Mouse (Mus musculus): Measurements from ENCODE around the gene Bahcc1. TPM values are rescaled to one million over a fixed set of nuclear protein-coding genes. Genes with fewer than 3 reads are reported as not detected.

Bahcc1 gene
- total and polyA plus RNA-seq, 2 experiments from 2014 or later: 9.5 to 49.8 TPM

DNA sequence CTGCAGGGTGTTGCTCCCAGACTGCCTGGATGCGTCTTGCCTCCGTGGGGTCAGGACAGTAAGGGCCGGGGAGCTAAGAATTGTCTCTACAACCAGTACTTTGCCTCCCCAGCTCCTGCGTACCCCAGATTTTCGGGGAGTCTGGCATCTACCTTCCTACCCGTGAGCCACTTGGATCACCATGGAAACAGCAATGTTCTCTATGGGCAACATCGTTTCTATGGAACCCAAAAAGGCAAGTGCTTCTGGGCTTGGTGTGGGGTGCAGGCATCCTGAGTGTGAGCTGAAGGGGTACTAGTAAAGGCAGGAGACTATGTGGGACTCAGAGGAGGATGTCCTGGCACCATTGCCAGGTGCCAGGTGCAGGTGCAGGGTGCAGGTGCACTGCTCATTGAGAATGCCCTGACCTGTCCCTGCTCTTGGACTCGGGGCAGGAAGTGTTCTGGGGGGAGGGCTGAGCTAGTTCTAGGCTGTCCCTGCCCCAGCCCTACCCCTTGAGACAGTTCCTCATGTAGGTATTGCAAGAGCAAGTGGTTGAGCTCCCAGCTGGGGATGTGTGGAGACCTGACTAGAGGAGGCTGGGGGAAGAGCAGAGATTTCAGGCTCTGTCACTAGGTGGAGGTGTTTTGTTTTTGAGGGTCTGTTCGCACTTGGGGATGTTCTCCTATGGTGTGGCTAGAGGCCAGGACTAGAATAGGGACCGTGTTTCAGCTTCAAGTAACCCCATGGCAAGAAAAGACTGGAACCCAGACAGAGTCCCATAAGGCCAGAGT, 35.6 kb downstream of the Bahcc1 start:
- Histone ChIP-seq H3K36me3 (ENCODE audit: insufficient read depth, low read length) (peaks cover 21% of the 10 kb centered on the region), H3K4me3 (ENCODE audit: low read depth, low read length) (no peak overlapping the region), H3K4me1 (ENCODE audit: insufficient read depth, low read length) (peaks cover 12% of the 10 kb centered on the region; the same call in 1 of the 2 replicates), H3K4me2 (ENCODE audit: low read depth, low read length, poor library complexity, severe bottlenecking) (no peak overlapping the region; the same call in 1 of the 2 replicates), H3K27me3 (ENCODE audit: insufficient read depth, low read length) (no peaks in the 10 kb centered on the region), H3K9ac (replicated peaks; ENCODE audit: low read length, poor library complexity, severe bottlenecking) (no peak overlapping the region), H3K27ac (ENCODE audit: low read depth, low read length) (0 out of 2 replicates have a peak overlapping the region, but pooled peaks have one; percentile 26), H3K9me3 (ENCODE audit: low read length) (no peaks in the 10 kb centered on the region)
- ATAC-seq (ENCODE audit: low FRiP score): 0 out of 2 replicates have a peak, but pooled peaks have one; percentile 5
- peak; percentile 34 for DNase-seq (ENCODE audit: low spot score)
- TF ChIP-seq CTCF (IDR thresholded peaks at IDR 0.05): peak; percentile 50
- WGBS: 53% methylated on average over 10 of the region's 10 CpGs

DNA sequence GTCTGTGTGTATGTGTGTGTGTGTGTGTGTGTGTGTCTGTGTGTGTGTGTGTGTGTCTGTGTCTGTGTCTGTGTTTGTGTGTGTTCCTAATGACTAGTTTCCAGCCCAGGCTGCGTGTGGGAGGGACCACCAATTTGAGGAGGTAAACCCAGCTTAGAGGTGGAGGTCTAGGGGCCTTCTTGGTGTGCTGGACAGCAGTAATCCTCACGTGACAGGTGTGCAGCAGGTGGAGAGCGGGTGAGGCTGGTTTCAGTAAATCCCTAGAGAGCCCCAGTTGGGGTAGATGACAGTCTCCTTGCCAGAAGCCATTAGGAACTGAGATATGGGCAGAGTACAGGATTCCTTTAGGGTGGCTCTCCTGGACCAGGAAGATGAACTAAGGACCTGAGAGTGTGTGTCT, 36.3 kb downstream of the Bahcc1 start:
- Histone ChIP-seq H3K9me3 (ENCODE audit: low read length) (no peaks in the 10 kb centered on the region), H3K9ac (replicated peaks; ENCODE audit: low read length, poor library complexity, severe bottlenecking) (no peak overlapping the region), H3K4me3 (ENCODE audit: low read depth, low read length) (no peak overlapping the region), H3K4me1 (ENCODE audit: insufficient read depth, low read length) (peaks cover 12% of the 10 kb centered on the region; the same call in 1 of the 2 replicates), H3K27me3 (ENCODE audit: insufficient read depth, low read length) (no peaks in the 10 kb centered on the region), H3K36me3 (ENCODE audit: insufficient read depth, low read length) (peaks cover 27% of the 10 kb centered on the region), H3K4me2 (ENCODE audit: low read depth, low read length, poor library complexity, severe bottlenecking) (no peak overlapping the region), H3K27ac (ENCODE audit: low read depth, low read length) (no peak overlapping the region)
- WGBS: 85% methylated on average over 3 of the region's 3 CpGs
- no peak for ATAC-seq (ENCODE audit: low FRiP score)
- no peak for DNase-seq (ENCODE audit: low spot score)
- TF ChIP-seq CTCF (IDR thresholded peaks at IDR 0.05): no peak

DNA sequence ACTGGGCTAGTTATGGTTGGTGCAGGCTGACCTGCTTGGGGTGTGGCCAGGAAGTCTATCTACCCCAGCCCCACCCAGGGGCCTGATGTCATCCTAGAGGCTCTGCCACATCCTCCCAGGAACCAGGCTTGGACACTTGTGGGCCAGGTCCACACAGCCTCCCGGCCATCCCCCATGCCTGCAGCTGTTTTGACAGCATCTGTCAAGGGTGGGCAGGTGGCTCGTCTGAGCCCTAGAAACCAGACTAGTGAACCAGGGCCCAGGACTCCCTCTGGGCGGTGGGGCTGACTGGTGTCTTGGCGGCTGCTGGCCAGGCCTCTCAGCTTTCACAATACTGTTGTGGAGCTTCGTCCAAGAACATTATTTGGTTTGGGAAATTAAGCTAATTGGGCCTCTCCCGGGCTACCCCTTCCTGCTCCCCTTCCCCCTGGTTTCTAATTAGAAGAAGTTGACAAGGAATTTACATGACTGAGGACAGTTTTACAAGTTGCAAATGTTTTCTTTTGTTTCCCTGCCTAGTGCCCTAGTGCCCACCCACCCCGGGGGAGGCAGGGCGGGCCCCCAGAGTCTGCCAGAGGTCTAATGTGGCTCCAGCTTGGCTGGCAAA, 36.9 kb downstream of the Bahcc1 start:
- 62% methylated on average over 8 of the region's 8 CpGs for WGBS
- Histone ChIP-seq H3K9ac (replicated peaks; ENCODE audit: low read length, poor library complexity, severe bottlenecking) (no peak overlapping the region), H3K4me3 (ENCODE audit: low read depth, low read length) (no peak overlapping the region), H3K4me1 (ENCODE audit: insufficient read depth, low read length) (peaks cover 12% of the 10 kb centered on the region; the same call in 1 of the 2 replicates), H3K9me3 (ENCODE audit: low read length) (no peaks in the 10 kb centered on the region), H3K36me3 (ENCODE audit: insufficient read depth, low read length) (peaks cover 33% of the 10 kb centered on the region), H3K27me3 (ENCODE audit: insufficient read depth, low read length) (no peaks in the 10 kb centered on the region), H3K4me2 (ENCODE audit: low read depth, low read length, poor library complexity, severe bottlenecking) (no peak overlapping the region), H3K27ac (ENCODE audit: low read depth, low read length) (no peak overlapping the region)
- no peak for DNase-seq (ENCODE audit: low spot score)
- ATAC-seq (ENCODE audit: low FRiP score): no peak
- TF ChIP-seq CTCF (IDR thresholded peaks at IDR 0.05): no peak

DNA sequence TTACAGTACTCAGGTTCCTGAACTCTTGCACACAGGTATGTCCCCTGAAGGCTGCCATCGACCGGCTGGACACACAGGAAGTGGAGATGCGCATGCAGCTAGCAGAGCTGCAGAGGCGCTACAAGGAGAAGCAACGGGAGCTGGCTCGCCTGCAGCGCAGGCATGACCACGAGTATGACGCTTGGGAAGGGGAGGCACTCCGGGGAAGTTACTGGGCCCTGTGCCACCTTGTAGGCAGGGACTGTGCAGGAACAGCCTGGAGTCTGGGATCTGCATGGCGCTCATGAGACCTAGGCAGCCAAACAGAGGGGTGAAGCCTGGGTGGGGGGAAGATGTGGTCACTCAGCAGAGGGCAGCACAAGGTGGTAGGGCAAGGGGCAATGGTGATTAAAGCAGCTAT, 46.6 kb downstream of the Bahcc1 start:
- peaks cover 7% of the 10 kb centered on the region; the same call in 1 of the 2 replicates for H3K4me1 ChIP-seq (ENCODE audit: insufficient read depth, low read length)
- no peaks in the 10 kb centered on the region for H3K27me3 ChIP-seq (ENCODE audit: insufficient read depth, low read length)
- H3K36me3 ChIP-seq (ENCODE audit: insufficient read depth, low read length): peaks cover 69% of the 10 kb centered on the region
- no peaks in the 10 kb centered on the region for H3K9me3 ChIP-seq (ENCODE audit: low read length)
- no peak overlapping the region for H3K4me2 ChIP-seq (ENCODE audit: low read depth, low read length, poor library complexity, severe bottlenecking)
- H3K9ac ChIP-seq (replicated peaks; ENCODE audit: low read length, poor library complexity, severe bottlenecking): no peak overlapping the region
- TF ChIP-seq CTCF (IDR thresholded peaks at IDR 0.05): no peak
- H3K4me3 ChIP-seq (ENCODE audit: low read depth, low read length): no peak overlapping the region
- H3K27ac ChIP-seq (ENCODE audit: low read depth, low read length): no peak overlapping the region
- no peak for DNase-seq (ENCODE audit: low spot score)
- WGBS: 71% methylated on average over 11 of the region's 11 CpGs
- no peak for ATAC-seq (ENCODE audit: low FRiP score)

DNA sequence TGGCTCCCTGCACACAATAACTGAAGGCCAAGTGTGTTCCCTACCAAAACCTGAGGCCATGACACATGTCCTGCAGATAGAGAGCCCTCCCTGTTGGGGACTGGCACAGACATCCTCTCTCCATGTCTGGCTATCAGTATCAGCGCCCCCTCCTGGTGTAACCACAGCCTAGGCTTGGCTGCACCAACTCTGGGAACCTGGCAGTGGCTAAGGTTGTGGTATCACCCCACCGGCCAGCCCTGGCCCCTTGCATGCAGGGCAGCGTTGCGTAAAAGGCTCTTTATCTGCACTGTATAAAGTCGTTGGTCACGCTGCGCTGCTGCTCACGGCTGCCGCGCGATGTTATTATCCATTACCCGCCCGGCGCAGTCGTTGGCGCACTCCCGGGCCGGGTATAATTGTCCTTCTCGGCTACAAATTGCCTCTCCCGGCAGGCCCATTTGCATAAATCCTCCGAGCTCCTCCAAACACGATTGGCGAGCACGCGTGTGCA, 47.6 kb downstream of the Bahcc1 start:
- Histone ChIP-seq H3K4me1 (ENCODE audit: insufficient read depth, low read length) (peaks cover 7% of the 10 kb centered on the region; the same call in 1 of the 2 replicates), H3K4me2 (ENCODE audit: low read depth, low read length, poor library complexity, severe bottlenecking) (peak overlapping the region; percentile 18; the same call in 1 of the 2 replicates), H3K9me3 (ENCODE audit: low read length) (no peaks in the 10 kb centered on the region), H3K27ac (ENCODE audit: low read depth, low read length) (peak overlapping the region; percentile 38), H3K4me3 (ENCODE audit: low read depth, low read length) (no peak overlapping the region), H3K36me3 (ENCODE audit: insufficient read depth, low read length) (peaks cover 69% of the 10 kb centered on the region), H3K27me3 (ENCODE audit: insufficient read depth, low read length) (no peaks in the 10 kb centered on the region), H3K9ac (replicated peaks; ENCODE audit: low read length, poor library complexity, severe bottlenecking) (0 out of 2 replicates have a peak overlapping the region, but pooled peaks have one; percentile 19)
- peak; percentile 85 for DNase-seq (ENCODE audit: low spot score)
- peak; percentile 70 for TF ChIP-seq CTCF (IDR thresholded peaks at IDR 0.05)
- whole genome bisulfite sequencing: 15% methylated on average over 25 of the region's 25 CpGs
- ATAC-seq (ENCODE audit: low FRiP score): peak; percentile 50
